Mouse (Mus musculus): ENCODE data around the gene Oser1. TPM values are rescaled to one million over a fixed set of nuclear protein-coding genes. Genes with fewer than 3 reads are reported as not detected.

Gene Oser1
- total and polyA plus RNA-seq, 3 experiments, result 29.0 to 44.9 (median 38.1) TPM

DNA sequence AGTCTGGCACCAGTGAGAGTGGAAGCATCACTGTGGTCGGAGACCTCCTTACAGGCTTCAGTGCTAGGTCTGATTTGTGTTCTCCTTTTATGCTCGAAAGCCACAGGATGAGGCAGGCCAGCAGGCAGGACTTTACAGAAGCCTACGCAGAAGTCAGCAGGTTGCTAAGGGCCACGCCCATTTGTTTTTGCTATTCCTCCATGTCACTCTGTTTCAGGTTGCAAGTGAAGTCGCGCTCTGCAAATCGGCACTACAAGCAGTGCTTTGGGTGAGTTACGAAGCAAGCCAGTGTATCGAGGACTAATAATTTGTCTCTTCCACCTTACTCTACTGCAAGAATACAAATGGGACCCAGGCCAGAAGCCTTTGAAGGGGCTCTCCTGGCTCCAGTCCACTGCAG is 6.8 kb upstream of the Oser1 start:
- Histone ChIP-seq H3K27me3 (replicated peaks) (peaks cover 51% of the 10 kb centered on the region), H3K9me3 (replicated peaks; ENCODE audit: low read length) (no peaks in the 10 kb centered on the region), H3K27ac (ENCODE audit: insufficient read depth, low read depth) (no peak overlapping the region), H3K79me2 (replicated peaks; ENCODE audit: control insufficient read depth, extremely low read depth, insufficient read depth, poor library complexity, severe bottlenecking) (no peaks in the 10 kb centered on the region), H3K4me2 (ENCODE audit: insufficient read depth, low read depth, poor library complexity, severe bottlenecking) (no peak overlapping the region), H3K9ac (ENCODE audit: insufficient read depth, low read depth) (no peak overlapping the region), H3K4me1 (ENCODE audit: control insufficient read depth in 1 of 2, insufficient read depth in 2 of 2) (no peaks in the 10 kb centered on the region), H3K4me3 (replicated peaks in 1 of 3; ENCODE audit: low read depth in 2 of 3, low read length in 2 of 3, poor library complexity in 1 of 3) (no peak overlapping the region), H3K36me3 (replicated peaks in 1 of 2; ENCODE audit: control insufficient read depth in 1 of 2, insufficient read depth in 1 of 2, low read length in 1 of 2) (no peaks in the 10 kb centered on the region)
- DNase-seq (ENCODE audit: extremely low read depth), result no peak
- TF ChIP-seq PAX5 (IDR thresholded peaks at IDR 0.05; ENCODE audit: low read length), result no peak
- no peak for TF ChIP-seq ZNF384 (IDR thresholded peaks at IDR 0.05; ENCODE audit: low read depth, low read length)
- TF ChIP-seq ELF1 (IDR thresholded peaks at IDR 0.05; ENCODE audit: low read depth, low read length), result no peak
- in situ Hi-C loops (cut with MboI; ENCODE audit: low pct_ligation_motif_present, low pct_unique_long_range_greater_than_20kb, low sequenced_read_pairs), result no loop called here
- dilution Hi-C loops (cut with MboI; ENCODE audit: extremely low pct_ligation_motif_present, extremely low pct_unique_long_range_greater_than_20kb, low sequenced_read_pairs), result no loop called here

- Histone ChIP-seq H3K36me3 (replicated peaks in 1 of 2; ENCODE audit: control insufficient read depth in 1 of 2, insufficient read depth in 1 of 2, low read length in 1 of 2) (peaks cover 0 to 8% of the 10 kb centered on the region in 2 experiments), H3K4me3 (replicated peaks in 1 of 3; ENCODE audit: low read depth in 2 of 3, low read length in 2 of 3, poor library complexity in 1 of 3) (no peak overlapping the region), H3K4me2 (ENCODE audit: insufficient read depth, low read depth, poor library complexity, severe bottlenecking) (no peak overlapping the region), H3K4me1 (ENCODE audit: control insufficient read depth in 1 of 2, insufficient read depth in 2 of 2) (no peaks in the 10 kb centered on the region), H3K27me3 (replicated peaks) (peaks cover 31% of the 10 kb centered on the region), H3K27ac (ENCODE audit: insufficient read depth, low read depth) (no peak overlapping the region), H3K9ac (ENCODE audit: insufficient read depth, low read depth) (no peak overlapping the region), H3K79me2 (replicated peaks; ENCODE audit: control insufficient read depth, extremely low read depth, insufficient read depth, poor library complexity, severe bottlenecking) (no peaks in the 10 kb centered on the region), H3K9me3 (replicated peaks; ENCODE audit: low read length) (no peaks in the 10 kb centered on the region)
- in situ Hi-C loops (cut with MboI; ENCODE audit: low pct_ligation_motif_present, low pct_unique_long_range_greater_than_20kb, low sequenced_read_pairs) (no loop called here), dilution Hi-C loops (cut with MboI; ENCODE audit: extremely low pct_ligation_motif_present, extremely low pct_unique_long_range_greater_than_20kb, low sequenced_read_pairs) (no loop called here)
- no peak for TF ChIP-seq ELF1 (IDR thresholded peaks at IDR 0.05; ENCODE audit: low read depth, low read length)
- no peak for TF ChIP-seq BHLHE40 (IDR thresholded peaks at IDR 0.05; ENCODE audit: low read depth, low read length)
- no peak for TF ChIP-seq SMC3 (IDR thresholded peaks at IDR 0.05; ENCODE audit: low read depth, low read length)
- TF ChIP-seq ETS1 (conservative IDR thresholded peaks at IDR 0.05; ENCODE audit: low read depth, low read length), result no peak
- no peak for TF ChIP-seq ZMIZ1 (IDR thresholded peaks at IDR 0.05; ENCODE audit: low read depth, low read length)
- TF ChIP-seq CHD2 (IDR thresholded peaks at IDR 0.05; ENCODE audit: low read length), result no peak
- TF ChIP-seq CTCF (conservative IDR thresholded peaks at IDR 0.05 in 1 of 2, IDR thresholded peaks at IDR 0.05 in 1 of 2; ENCODE audit: low read depth in 2 of 2, low read length in 2 of 2), result no peak
- no peak for TF ChIP-seq HCFC1 (IDR thresholded peaks at IDR 0.05; ENCODE audit: low read depth, low read length)
- no peak for TF ChIP-seq TCF12 (IDR thresholded peaks at IDR 0.05; ENCODE audit: low read depth, low read length)
- no peak for TF ChIP-seq CHD1 (IDR thresholded peaks at IDR 0.05; ENCODE audit: low read depth, low read length)
- no peak for DNase-seq (ENCODE audit: extremely low read depth)
These were observed 4.0 kb upstream of the Oser1 start for GRCm38 (mm10) chr2:163428346-163429011.

Measured in CH12.LX (cell line).